In the genomic region with DNA sequence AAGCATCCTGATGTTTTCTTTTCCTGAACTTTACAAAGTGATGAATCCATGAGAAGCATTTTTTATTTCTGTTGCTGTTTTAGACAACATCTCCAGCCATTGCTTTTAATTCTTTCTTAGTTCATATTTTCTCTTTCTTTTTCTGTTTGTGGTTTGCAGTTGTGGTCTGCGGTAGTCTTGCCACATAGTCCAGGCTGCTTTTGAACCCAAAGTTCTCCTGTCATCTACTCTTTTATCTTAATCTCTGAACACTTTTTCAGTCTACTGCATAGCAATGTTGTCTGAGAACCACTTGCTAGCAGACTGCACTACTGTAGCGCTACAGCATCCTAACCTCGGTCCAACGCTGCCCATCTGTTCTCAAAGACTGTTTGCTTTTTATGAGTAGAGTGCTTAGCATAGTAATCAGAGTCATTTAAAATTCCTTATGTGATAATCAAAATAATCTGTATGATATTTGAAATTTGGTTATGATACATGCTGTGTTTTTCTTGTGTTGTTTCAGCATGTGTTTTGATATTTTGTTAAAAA, we compare ENCODE assay signal across 18 mouse cellular contexts.
"Had no signal": no experiment of that assay in that cellular context is flagged by ENCODE, and none has a peak within 500 bp of the region (broad histone marks: within the 10 kb centered on the region; RNA-seq: fewer than 3 reads in every experiment).

No protein-coding gene starts in this region.

- H3K4me2 ChIP-seq: intestine, embryonic 15.5 days; kidney, embryonic 15.5 days; limb, embryonic 15.5 days; liver, embryonic 12.5 days; lung, embryonic 14.5 days; neural tube, embryonic 15.5 days had no signal

- ATAC-seq: intestine, embryonic 15.5 days; liver, embryonic 12.5 days had no signal

- H3K27me3 ChIP-seq: intestine, embryonic 15.5 days; kidney, embryonic 15.5 days; limb, embryonic 15.5 days; liver, embryonic 12.5 days; neural tube, embryonic 15.5 days had no signal

- H3K36me3 ChIP-seq: intestine, embryonic 15.5 days; kidney, embryonic 15.5 days; limb, embryonic 15.5 days; liver, embryonic 12.5 days; midbrain, embryonic 10.5 days; neural tube, embryonic 15.5 days had no signal

- H3K9me3 ChIP-seq: intestine, embryonic 15.5 days; kidney, embryonic 15.5 days; limb, embryonic 15.5 days; liver, embryonic 12.5 days; midbrain, embryonic 10.5 days; neural tube, embryonic 15.5 days had no signal

- H3K4me1 ChIP-seq: intestine, embryonic 15.5 days; kidney, embryonic 15.5 days; limb, embryonic 15.5 days; liver, embryonic 12.5 days; neural tube, embryonic 15.5 days had no signal

- H3K27ac ChIP-seq: intestine, embryonic 15.5 days; kidney, embryonic 15.5 days; left cerebral cortex, adult 2 months; limb, embryonic 15.5 days; liver, embryonic 12.5 days; midbrain, embryonic 10.5 days; neural tube, embryonic 15.5 days had no signal

- H3K9ac ChIP-seq: intestine, embryonic 15.5 days; kidney, embryonic 15.5 days; limb, embryonic 15.5 days; liver, embryonic 12.5 days; lung, embryonic 14.5 days; neural tube, embryonic 15.5 days had no signal

- H3K4me3 ChIP-seq: intestine, embryonic 15.5 days; kidney, embryonic 15.5 days; left cerebral cortex, adult 2 months; limb, embryonic 15.5 days; liver, embryonic 12.5 days; midbrain, embryonic 10.5 days; myocyte; neural tube, embryonic 15.5 days had no signal

- DNase-seq: kidney, adult 18-20 months; kidney, postnatal 14 days; lung, embryonic 14.5 days; lung, postnatal 14 days; midbrain, embryonic 14.5 days; right cerebral cortex, adult 18-20 months; right cerebral cortex, postnatal 4 days; spleen, adult 18-20 months; thymus, adult 18-20 months; thymus, postnatal 14 days had no signal
